Mouse (Mus musculus): ENCODE results near the gene Dnajc8.

DNA sequence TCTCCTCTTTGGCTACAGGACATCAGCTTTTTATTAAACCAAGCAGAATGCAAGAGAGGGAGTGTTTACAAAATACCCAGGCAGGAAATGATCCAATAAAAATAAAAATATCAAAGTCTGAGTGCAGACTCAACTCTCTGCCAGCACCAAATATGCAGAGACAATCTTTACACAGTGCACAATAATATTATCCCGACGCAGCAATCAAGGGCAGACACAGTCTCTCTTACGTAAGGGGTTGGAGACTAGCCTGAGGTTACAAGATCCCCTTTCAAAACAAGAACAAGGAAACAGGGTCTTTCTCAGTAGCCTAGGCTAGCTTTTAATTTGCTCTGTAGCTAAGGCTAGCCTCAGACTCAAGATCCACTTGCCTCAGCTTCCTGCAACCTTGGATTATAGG, 46.8 kb upstream of the Dnajc8 start:
- no peak for TF ChIP-seq CTCF (IDR thresholded peaks at IDR 0.05; ENCODE audit: low read depth, low read length)
- TF ChIP-seq POLR2AphosphoS5 (IDR thresholded peaks at IDR 0.05; ENCODE audit: insufficient replicate concordance, low read depth, low read length) = no peak
- no peak for TF ChIP-seq GATA1 (IDR thresholded peaks at IDR 0.05; ENCODE audit: borderline replicate concordance, low read length)
- TF ChIP-seq TAL1 (conservative IDR thresholded peaks at IDR 0.05; ENCODE audit: low read depth, low read length) = no peak

Data from G1E (cell line).